Mouse (Mus musculus) limb, embryonic 12.5 days (tissue): ENCODE results near the gene Bmf. TPM values are rescaled to one million over a fixed set of nuclear protein-coding genes. Genes with fewer than 3 reads are reported as not detected.
A peak's percentile ranks its signal among the peaks of the same experiment; 100 is the strongest.

Experiments
- ATAC-seq: fragments of 200-750 bp; cut with Nextera tagmentation; 2 replicates; pipeline ENCODE4 v1.8.0; 2017; ENCODE audit warnings: low read depth, moderate TSS enrichment; ENCODE audit not compliant: insufficient number of reproducible peaks, insufficient read depth, low FRiP score, low TSS enrichment
- H3K27ac ChIP-seq: fragments of 300-500 bp; sonication (generic); 2 replicates; pipeline ENCODE4 v1.5.1; 2016; ENCODE audit warnings: mild to moderate bottlenecking, moderate library complexity
- H3K27me3 ChIP-seq: fragments of 300-500 bp; sonication (generic); 2 replicates; pipeline ENCODE4 v1.6.1; 2016; ENCODE audit warnings: mild to moderate bottlenecking, moderate library complexity
- H3K36me3 ChIP-seq: fragments of 300-500 bp; sonication (generic); 2 replicates; pipeline ENCODE4 v1.6.1; 2016; ENCODE audit warnings: mild to moderate bottlenecking, moderate library complexity
- H3K4me1 ChIP-seq: fragments of 300-500 bp; sonication (generic); replicated peaks from 2 replicates; pipeline ENCODE4 v1.6.1; 2016
- H3K4me2 ChIP-seq: fragments of 300-500 bp; sonication (generic); 2 replicates; pipeline ENCODE4 v1.6.1; 2016; ENCODE audit warnings: mild to moderate bottlenecking, moderate library complexity
- H3K4me3 ChIP-seq: fragments of 300-500 bp; sonication (generic); replicated peaks from 2 replicates; pipeline ENCODE4 v1.5.1; 2016; ENCODE audit warnings: mild to moderate bottlenecking
- H3K9ac ChIP-seq: fragments of 300-500 bp; sonication (generic); replicated peaks from 2 replicates; pipeline ENCODE4 v1.6.1; 2016; ENCODE audit warnings: mild to moderate bottlenecking, moderate library complexity
- H3K9me3 ChIP-seq: fragments of 300-500 bp; sonication (generic); 2 replicates; pipeline ENCODE4 v1.6.1; 2016; ENCODE audit warnings: mild to moderate bottlenecking, moderate library complexity
- WGBS: fragments of 180-500 bp; shearing (Covaris S2); methylation state at CpG from one replicate; pipeline ENCODE4 v1.1.7; 2016; 5-methylcytosine and 5-hydroxymethylcytosine counted together
- polyA plus RNA-seq: library from polyadenylated mRNA; unstranded; fragments of >200 nt; fragmentation: Nextera tagmentation; extraction: Ambion mirVana; gene quantifications from 2 replicates; pipeline ENCODE4 v1.2.1, GENCODE M21; 2016

The Bmf gene
- polyA plus RNA-seq: 4.8 and 7.1 TPM in 2 replicates

DNA sequence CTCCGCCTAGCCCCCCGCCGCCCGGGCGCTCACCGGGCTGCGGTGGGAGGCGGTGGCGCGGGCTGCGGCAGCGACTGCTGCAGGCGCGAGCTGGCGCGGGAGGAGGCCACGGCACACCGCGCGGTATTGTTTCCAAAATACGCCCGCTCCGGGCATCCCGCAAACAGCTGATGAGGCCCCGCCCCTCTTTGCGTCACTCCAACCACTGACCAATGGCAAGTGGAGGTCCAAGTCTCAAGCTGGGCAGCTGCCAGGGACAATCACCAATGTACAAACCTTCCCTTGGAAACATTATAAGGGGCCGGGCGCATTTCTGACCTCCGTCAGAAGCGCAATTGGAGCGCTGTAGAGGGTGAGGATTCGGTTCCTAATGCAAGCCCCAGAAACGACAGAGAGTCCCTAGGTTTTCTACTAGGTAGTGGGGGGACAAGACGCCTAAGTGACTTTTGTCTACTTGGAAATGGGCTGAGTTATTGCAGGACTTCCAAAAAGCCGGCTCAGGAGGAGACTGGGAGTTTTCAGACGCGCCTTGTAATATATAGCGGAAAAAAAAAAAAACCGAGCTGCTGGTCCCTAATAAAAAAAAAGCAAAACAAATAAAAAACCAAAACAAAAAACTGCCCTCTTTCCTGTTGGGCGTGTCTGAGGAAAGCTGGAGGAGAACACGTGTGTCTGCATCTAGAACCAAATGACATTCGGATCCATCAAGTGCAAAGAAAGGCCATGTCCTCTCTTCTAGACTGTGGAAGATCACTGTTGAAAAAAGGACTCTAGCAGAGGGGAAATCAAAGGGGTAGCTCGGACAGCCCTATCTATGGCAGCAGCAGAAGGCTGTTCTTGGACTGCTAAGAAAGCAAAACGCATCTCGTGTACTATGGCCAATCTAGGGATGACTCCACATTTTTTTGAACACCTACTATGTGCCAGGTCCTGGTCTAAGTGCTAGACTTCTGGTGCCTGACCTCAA, at the start of gene Bmf:
Bmf (minus strand) TSS at position 181 of the 967 bp plus-strand sequence.
- H3K27ac ChIP-seq: peak within 1 kb of the TSS; percentile 80
- H3K9ac ChIP-seq: peak within 1 kb of the TSS; percentile 79
- H3K4me2 ChIP-seq: peak within 1 kb of the TSS; percentile 86
- ATAC-seq: peak; percentile 89
- WGBS: 1% methylated on average over 45 of the region's 45 CpGs
- H3K36me3 ChIP-seq: no peaks in the 10 kb centered on the region
- peaks cover 45% of the 10 kb centered on the region for H3K4me1 ChIP-seq
- H3K4me3 ChIP-seq: peak within 1 kb of the TSS; percentile 92
- H3K27me3 ChIP-seq: no peaks in the 10 kb centered on the region
- no peaks in the 10 kb centered on the region for H3K9me3 ChIP-seq

DNA sequence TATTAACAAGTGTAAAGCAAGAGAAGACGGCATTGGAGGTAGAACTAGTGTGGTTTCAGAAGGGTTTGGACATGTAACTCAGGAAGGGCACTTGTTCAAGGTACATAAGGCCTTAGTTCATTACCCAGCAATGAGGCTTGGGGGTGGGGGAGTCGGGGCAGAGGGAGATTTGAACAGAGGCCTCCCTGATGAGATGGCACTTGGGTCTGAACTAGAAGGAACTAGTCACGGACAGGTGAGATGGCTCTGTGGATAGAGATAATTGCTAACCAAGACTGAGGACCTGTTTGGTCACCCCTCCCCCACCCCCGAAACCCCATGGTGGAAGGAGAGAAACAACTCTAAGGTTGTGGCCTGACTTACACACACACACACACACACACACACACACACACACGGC, 49.6 kb upstream of the Bmf start:
- WGBS: 33% methylated on average over 4 of the region's 5 CpGs
- Histone ChIP-seq H3K4me3 (peak overlapping the region; percentile 70), H3K36me3 (peaks cover 41% of the 10 kb centered on the region), H3K4me2 (peak overlapping the region; percentile 77), H3K9me3 (no peaks in the 10 kb centered on the region), H3K4me1 (peaks cover 26% of the 10 kb centered on the region), H3K27ac (no peak overlapping the region), H3K9ac (peak overlapping the region; percentile 73), H3K27me3 (no peaks in the 10 kb centered on the region)
- ATAC-seq: no peak

DNA sequence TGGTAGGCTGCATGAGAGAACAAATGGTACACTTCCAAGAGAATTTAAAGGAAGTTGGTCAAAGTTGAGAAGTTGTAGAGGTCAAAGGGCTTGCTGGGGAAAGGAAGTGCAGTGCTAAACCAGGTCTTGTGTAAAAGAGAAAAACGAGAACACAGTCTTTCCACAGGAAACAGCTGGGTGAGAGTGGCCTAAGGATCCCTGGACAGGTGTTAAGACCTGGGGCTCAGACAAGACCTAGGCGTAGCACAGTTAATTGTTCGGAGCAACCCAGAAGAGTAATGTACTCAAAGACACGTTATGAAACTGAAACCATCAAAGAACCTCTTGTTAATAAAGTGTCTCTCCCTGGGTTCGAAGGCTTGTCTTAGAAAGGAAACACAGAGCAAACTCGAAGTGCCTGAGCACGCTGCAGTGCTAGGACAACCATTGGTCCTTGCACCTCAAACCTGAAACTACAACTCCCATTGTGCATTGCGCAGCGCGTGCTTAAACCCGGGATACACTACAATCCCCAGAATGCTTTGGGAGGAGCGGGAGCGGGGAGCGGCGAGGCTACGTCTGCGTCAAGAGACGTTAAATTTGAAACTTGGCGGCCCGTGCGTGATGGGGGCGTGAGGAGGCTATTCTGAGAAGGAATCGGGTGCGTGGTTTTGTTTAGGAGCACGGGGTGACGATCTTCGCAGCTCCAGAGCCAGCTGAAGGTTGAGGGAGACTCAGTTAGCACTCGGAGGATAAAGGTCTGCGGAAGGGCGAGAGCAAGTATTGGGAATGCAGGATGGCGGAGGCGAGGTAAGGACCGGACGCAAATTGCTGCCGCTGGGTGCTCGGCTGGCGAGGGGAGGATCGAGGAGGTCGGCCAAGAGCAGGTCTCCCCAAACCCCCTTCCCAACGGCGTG, 48.4 kb upstream of the Bmf start, which contains the start of gene Bub1b:
Bub1b (plus strand) TSS at position 539 of the 896 bp plus-strand sequence.
- Histone ChIP-seq H3K4me1 (peaks cover 26% of the 10 kb centered on the region), H3K36me3 (peaks cover 29% of the 10 kb centered on the region), H3K4me3 (peak within 1 kb of the TSS; percentile 70), H3K27ac (peak within 1 kb of the TSS; percentile 41; the same call in 1 of the 2 replicates), H3K27me3 (no peaks in the 10 kb centered on the region), H3K9ac (peak within 1 kb of the TSS; percentile 73), H3K9me3 (no peaks in the 10 kb centered on the region), H3K4me2 (peak within 1 kb of the TSS; percentile 77)
- ATAC-seq: peak; percentile 92
- WGBS: 6% methylated on average over 41 of the region's 41 CpGs

DNA sequence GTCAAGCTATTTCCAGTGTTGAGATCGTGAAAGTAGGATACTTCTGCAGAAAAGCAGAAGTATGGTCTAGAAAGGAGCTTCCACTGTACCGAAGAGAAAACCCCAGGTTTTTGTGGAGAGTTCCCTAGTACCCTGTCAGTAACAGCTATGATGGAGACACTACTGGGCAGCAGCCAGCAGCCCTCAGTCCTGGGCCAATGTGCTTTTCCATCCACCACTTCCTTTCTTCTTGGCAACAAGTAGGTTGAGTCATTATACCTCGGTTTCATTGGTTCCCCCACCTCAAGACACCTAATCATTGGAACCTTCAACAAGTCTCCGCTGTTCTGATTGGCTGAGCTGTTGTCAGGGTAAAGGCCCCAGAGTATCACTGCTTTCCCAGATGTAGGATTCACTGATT, 41.6 kb upstream of the Bmf start:
- H3K9ac ChIP-seq: no peak overlapping the region
- no peak overlapping the region for H3K27ac ChIP-seq
- H3K4me3 ChIP-seq: no peak overlapping the region
- no peaks in the 10 kb centered on the region for H3K36me3 ChIP-seq
- H3K9me3 ChIP-seq: no peaks in the 10 kb centered on the region
- no peaks in the 10 kb centered on the region for H3K27me3 ChIP-seq
- no peak overlapping the region for H3K4me2 ChIP-seq
- no peaks in the 10 kb centered on the region for H3K4me1 ChIP-seq
- WGBS: 93% methylated on average over 4 of the region's 4 CpGs
- no peak for ATAC-seq

DNA sequence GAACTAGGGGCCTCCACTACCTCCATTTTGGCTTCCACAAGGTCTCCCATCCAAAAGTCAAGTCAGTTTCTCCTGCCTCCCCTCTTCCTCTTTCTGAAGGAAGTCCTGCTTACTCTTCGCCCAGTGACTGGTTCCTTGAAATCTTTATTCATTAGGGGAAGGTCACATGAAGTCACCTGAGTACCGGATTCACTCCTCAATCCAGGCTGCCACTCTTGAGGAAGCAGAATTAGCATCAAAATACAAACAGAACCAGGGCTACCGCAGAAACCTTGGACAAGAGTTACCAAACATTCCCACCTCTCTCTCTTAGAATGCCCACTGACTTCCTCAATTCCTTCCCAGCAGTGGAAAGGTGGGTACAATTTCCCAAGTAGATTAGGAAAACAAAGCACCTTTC, 38.2 kb upstream of the Bmf start:
- Histone ChIP-seq H3K9me3 (no peaks in the 10 kb centered on the region), H3K4me2 (no peak overlapping the region), H3K27ac (no peak overlapping the region), H3K4me1 (no peaks in the 10 kb centered on the region), H3K4me3 (no peak overlapping the region), H3K27me3 (no peaks in the 10 kb centered on the region), H3K36me3 (no peaks in the 10 kb centered on the region), H3K9ac (no peak overlapping the region)
- no peak for ATAC-seq
- WGBS: 72% methylated on average over 3 of the region's 3 CpGs

DNA sequence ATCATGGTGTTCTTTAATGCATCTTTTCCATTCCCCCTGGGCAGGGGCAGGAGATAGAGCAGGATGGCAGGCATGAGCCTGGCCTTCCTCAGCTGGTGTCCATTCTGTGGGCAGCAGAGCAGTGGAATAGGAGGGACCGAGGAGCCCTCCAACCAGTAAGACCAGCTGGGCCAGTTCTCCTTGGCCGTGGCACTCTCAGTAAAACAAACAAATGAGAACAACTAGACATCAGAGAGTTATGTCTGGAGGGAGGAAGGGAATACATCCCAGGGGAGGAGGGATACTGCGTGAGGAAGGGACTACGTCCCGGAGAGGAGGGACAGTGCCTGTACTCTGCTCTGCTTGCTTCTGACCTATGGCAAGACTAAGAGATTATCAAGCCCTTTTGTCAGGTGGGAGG, 36.5 kb upstream of the Bmf start:
- ATAC-seq: no peak
- H3K4me1 ChIP-seq: no peaks in the 10 kb centered on the region
- no peak overlapping the region for H3K9ac ChIP-seq
- H3K4me2 ChIP-seq: no peak overlapping the region
- H3K36me3 ChIP-seq: no peaks in the 10 kb centered on the region
- no peaks in the 10 kb centered on the region for H3K27me3 ChIP-seq
- no peak overlapping the region for H3K27ac ChIP-seq
- H3K4me3 ChIP-seq: no peak overlapping the region
- H3K9me3 ChIP-seq: no peaks in the 10 kb centered on the region
- 77% methylated on average over 5 of the region's 5 CpGs for WGBS

DNA sequence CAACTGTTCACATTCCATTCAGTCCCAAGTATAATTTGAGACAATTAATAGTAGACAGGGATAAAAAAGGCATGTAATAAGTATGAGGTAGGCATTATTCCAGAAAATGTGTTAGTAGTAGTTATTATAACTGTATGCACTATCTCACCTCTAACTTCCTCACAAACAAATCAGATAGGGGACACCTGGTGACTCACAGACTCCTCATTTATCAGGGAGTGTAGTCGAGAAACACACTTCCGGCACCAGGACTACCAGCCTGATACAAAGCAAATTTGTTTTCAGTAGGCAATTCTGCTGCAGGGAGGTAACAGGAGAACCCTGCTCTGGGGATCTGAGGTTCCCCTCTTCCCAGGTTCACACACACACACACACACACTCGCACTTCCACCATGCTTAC, 23.6 kb upstream of the Bmf start:
- no peak overlapping the region for H3K9ac ChIP-seq
- no peak overlapping the region for H3K27ac ChIP-seq
- no peaks in the 10 kb centered on the region for H3K9me3 ChIP-seq
- no peaks in the 10 kb centered on the region for H3K4me1 ChIP-seq
- 81% methylated on average over 3 of the region's 3 CpGs for WGBS
- no peaks in the 10 kb centered on the region for H3K27me3 ChIP-seq
- H3K4me2 ChIP-seq: no peak overlapping the region
- no peak overlapping the region for H3K4me3 ChIP-seq
- no peaks in the 10 kb centered on the region for H3K36me3 ChIP-seq
- ATAC-seq: no peak

DNA sequence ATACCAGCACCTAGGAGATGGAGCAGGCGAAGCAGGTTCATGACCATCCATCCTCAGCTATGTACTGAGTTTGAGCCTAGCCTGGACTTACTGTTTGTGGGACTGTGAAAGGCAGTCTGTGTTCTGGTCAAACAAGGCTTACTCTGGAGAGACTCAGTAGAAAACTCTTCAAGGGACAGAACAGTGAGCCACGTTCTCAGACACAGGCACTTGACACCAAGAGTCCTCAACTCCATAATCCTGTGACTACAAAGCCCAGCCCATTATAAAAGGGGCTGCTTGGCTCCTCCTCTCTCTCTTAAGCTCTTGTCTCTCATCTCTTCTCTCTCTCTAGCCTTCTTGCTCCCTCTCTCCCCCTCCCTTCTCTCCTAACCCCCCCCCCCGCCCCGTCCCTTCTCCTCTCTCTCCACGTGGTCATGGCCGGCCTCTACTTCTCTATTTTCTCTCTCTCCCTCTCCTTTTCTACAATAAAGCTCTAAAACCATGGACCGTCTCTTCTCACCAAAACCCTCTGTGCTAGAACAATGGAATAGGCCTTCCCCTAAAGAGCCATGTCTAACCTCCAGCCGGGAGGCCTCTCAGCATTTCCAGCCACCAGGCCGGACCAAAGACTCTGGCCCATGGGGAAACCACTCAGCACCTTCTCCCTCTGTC, 22.8 kb upstream of the Bmf start:
- no peak for ATAC-seq
- no peaks in the 10 kb centered on the region for H3K27me3 ChIP-seq
- H3K27ac ChIP-seq: no peak overlapping the region
- no peak overlapping the region for H3K4me3 ChIP-seq
- WGBS: 82% methylated on average over 8 of the region's 9 CpGs
- H3K9ac ChIP-seq: no peak overlapping the region
- no peaks in the 10 kb centered on the region for H3K36me3 ChIP-seq
- no peaks in the 10 kb centered on the region for H3K4me1 ChIP-seq
- no peaks in the 10 kb centered on the region for H3K9me3 ChIP-seq
- H3K4me2 ChIP-seq: no peak overlapping the region

DNA sequence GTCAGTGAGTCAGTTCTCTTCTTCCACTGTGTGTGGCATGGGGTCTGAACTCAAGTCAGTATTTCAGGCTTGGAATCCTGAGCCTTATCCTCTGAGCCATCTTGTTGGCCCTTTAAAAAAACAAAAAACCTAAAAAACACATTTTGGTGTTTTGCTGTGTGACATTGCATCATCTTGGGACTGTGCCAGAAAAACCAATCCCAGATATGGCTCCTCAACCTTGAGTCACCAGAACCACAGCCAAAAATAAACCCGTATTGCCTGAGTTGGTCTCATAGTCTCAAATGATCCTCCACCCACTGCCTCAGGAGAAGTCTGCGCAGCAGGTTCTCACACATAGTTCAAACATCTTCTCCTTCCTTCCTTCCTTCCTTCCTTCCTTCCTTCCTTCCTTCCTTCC, 21.5 kb upstream of the Bmf start:
- no peak for ATAC-seq
- Histone ChIP-seq H3K36me3 (no peaks in the 10 kb centered on the region), H3K27ac (no peak overlapping the region), H3K4me3 (no peak overlapping the region), H3K9me3 (no peaks in the 10 kb centered on the region), H3K4me2 (no peak overlapping the region), H3K9ac (no peak overlapping the region), H3K27me3 (no peaks in the 10 kb centered on the region), H3K4me1 (no peaks in the 10 kb centered on the region)
- WGBS: 95% methylated on average over 2 of the region's 2 CpGs

DNA sequence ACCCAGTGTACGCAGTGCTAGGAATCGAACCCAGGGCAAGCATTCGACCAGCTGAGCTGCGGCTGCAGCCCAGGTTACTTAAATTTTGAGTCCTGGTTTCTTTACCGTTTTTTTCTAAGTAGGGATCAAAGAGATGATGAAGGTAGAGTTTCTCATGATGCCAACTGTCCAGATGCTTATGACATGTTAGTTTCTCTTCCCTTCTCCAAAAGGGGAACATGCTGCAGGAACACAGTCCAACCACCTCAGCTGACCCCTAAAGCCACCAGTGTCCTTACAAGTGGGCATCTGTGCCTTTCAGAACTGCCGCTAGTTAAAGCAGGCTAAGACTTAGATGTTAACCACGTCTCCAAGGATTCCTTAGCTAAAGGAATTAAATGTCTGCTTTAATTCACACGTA, 17.7 kb upstream of the Bmf start:
- Histone ChIP-seq H3K36me3 (0 out of 2 replicates have a peak, but pooled peaks cover 12% of the 10 kb centered on the region), H3K27me3 (no peaks in the 10 kb centered on the region), H3K9ac (no peak overlapping the region), H3K27ac (no peak overlapping the region), H3K4me2 (no peak overlapping the region), H3K4me1 (no peaks in the 10 kb centered on the region), H3K4me3 (no peak overlapping the region), H3K9me3 (no peaks in the 10 kb centered on the region)
- 85% methylated on average over 8 of the region's 8 CpGs for WGBS
- no peak for ATAC-seq

DNA sequence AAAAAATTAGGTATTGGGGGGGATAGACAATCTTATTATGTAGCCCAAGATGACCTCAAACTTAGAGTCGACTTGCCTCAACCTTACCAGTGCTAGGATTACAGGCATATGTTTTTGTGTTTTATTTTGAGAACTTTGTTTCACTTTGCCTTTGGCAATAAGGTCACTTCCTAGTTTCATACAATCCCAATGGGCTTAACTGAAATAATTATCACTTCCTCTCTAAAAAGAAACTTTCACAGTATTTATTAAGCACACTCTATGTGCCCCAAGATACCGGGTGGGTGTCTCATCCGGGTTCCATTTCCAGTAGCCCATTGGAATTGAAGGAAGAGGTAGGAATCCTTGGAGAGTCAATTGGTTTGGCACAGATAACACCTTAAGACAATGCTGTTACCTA, 12.9 kb upstream of the Bmf start:
- WGBS: 92% methylated on average over 3 of the region's 3 CpGs

More for the DNA sequence above, 12.9 kb upstream of the Bmf start:
- Histone ChIP-seq H3K36me3 (0 out of 2 replicates have a peak, but pooled peaks cover 17% of the 10 kb centered on the region), H3K9ac (no peak overlapping the region), H3K9me3 (no peaks in the 10 kb centered on the region), H3K27me3 (no peaks in the 10 kb centered on the region), H3K27ac (no peak overlapping the region), H3K4me1 (no peaks in the 10 kb centered on the region), H3K4me3 (no peak overlapping the region), H3K4me2 (no peak overlapping the region)
- no peak for ATAC-seq
